Mouse (Mus musculus): ENCODE results near the gene Gm9837.

Gene Gm9837

GRCm38 (mm10) chr11:53469968-53470695, at the start of gene Gm9837:
Gene Gm9837, minus strand, starts transcription at chr11:53470479.
- DNase-seq (ENCODE audit: low read depth) = peak; percentile 86

GRCm38 (mm10) chr11:53519207-53520121, 49.2 kb upstream of the Gm9837 start, which contains the start of gene Sept8:
Gene Sept8, plus strand, starts transcription at chr11:53519257.
- DNase-seq (ENCODE audit: low read depth) = peak; percentile 54

- peak; percentile 61 for DNase-seq (ENCODE audit: low read depth)
Observed at GRCm38 (mm10) chr11:53518759-53519158, 48.5 kb upstream of the Gm9837 start.

- peak; percentile 39 for DNase-seq (ENCODE audit: low read depth)
Observed at GRCm38 (mm10) chr11:53516775-53517627, 46.7 kb upstream of the Gm9837 start.

- DNase-seq (ENCODE audit: low read depth) = no peak
Observed at GRCm38 (mm10) chr11:53510351-53510750, 40.1 kb upstream of the Gm9837 start.

GRCm38 (mm10) chr11:53508591-53508990, 38.3 kb upstream of the Gm9837 start:
- no peak for DNase-seq (ENCODE audit: low read depth)

GRCm38 (mm10) chr11:53508152-53508551, 37.9 kb upstream of the Gm9837 start:
- no peak for DNase-seq (ENCODE audit: low read depth)

- no peak for DNase-seq (ENCODE audit: low read depth)
Observed at GRCm38 (mm10) chr11:53507098-53507805, 37.0 kb upstream of the Gm9837 start.

GRCm38 (mm10) chr11:53505026-53505663, 34.9 kb upstream of the Gm9837 start:
- DNase-seq (ENCODE audit: low read depth) = no peak

- no peak for DNase-seq (ENCODE audit: low read depth)
Observed at GRCm38 (mm10) chr11:53504376-53504775, 34.1 kb upstream of the Gm9837 start.

GRCm38 (mm10) chr11:53503738-53504137, 33.5 kb upstream of the Gm9837 start:
- no peak for DNase-seq (ENCODE audit: low read depth)

GRCm38 (mm10) chr11:53502039-53502765, 31.9 kb upstream of the Gm9837 start:
- DNase-seq (ENCODE audit: low read depth) = no peak

GRCm38 (mm10) chr11:53500569-53500968, 30.3 kb upstream of the Gm9837 start:
- no peak for DNase-seq (ENCODE audit: low read depth)

- no peak for DNase-seq (ENCODE audit: low read depth)
Observed at GRCm38 (mm10) chr11:53496946-53497345, 26.7 kb upstream of the Gm9837 start.

- DNase-seq (ENCODE audit: low read depth) = no peak
Observed at GRCm38 (mm10) chr11:53495417-53495816, 25.1 kb upstream of the Gm9837 start.

- DNase-seq (ENCODE audit: low read depth) = no peak
Observed at GRCm38 (mm10) chr11:53493243-53493955, 23.1 kb upstream of the Gm9837 start.

- no peak for DNase-seq (ENCODE audit: low read depth)
Observed at GRCm38 (mm10) chr11:53491954-53492401, 21.7 kb upstream of the Gm9837 start.

- DNase-seq (ENCODE audit: low read depth) = no peak
Observed at GRCm38 (mm10) chr11:53489421-53489820, 19.1 kb upstream of the Gm9837 start.

GRCm38 (mm10) chr11:53489007-53489406, 18.7 kb upstream of the Gm9837 start:
- DNase-seq (ENCODE audit: low read depth) = no peak

Data from c-Kit-positive CD71-positive TER-119-negative erythroid progenitor cells, embryonic 14.5 days (primary cell).